Mouse (Mus musculus) lung, embryonic 15.5 days (tissue): ENCODE measurements around the gene Runx1. TPM values are rescaled to one million over a fixed set of nuclear protein-coding genes. Genes with fewer than 3 reads are reported as not detected.
A peak's percentile ranks its signal among the peaks of the same experiment; 100 is the strongest.

Experiments
- ATAC-seq: fragments of 200-750 bp; cut with Nextera tagmentation; 2 replicates; pipeline ENCODE4 v1.8.0; 2017; ENCODE audit warnings: moderate number of reproducible peaks, borderline replicate concordance; ENCODE audit not compliant: low FRiP score, low TSS enrichment; ENCODE audit errors: extremely low read depth
- H3K27ac ChIP-seq: fragments of 300-500 bp; sonication (generic); 2 replicates; pipeline ENCODE4 v1.5.1; 2015; ENCODE audit warnings: moderate library complexity, mild to moderate bottlenecking, inconsistent platforms
- H3K27me3 ChIP-seq: fragments of 300-500 bp; sonication (generic); 2 replicates; pipeline ENCODE4 v1.6.1; 2015; ENCODE audit warnings: inconsistent platforms
- H3K36me3 ChIP-seq: fragments of 300-500 bp; sonication (generic); 2 replicates; pipeline ENCODE4 v1.6.1; 2015; ENCODE audit warnings: inconsistent platforms
- H3K4me1 ChIP-seq: fragments of 300-500 bp; sonication (generic); 2 replicates; pipeline ENCODE4 v1.6.1; 2015; ENCODE audit warnings: inconsistent platforms
- H3K4me2 ChIP-seq: fragments of 300-500 bp; sonication (generic); 2 replicates; pipeline ENCODE4 v1.6.1; 2015; ENCODE audit warnings: inconsistent platforms, mild to moderate bottlenecking, moderate library complexity
- H3K4me3 ChIP-seq: fragments of 300-500 bp; sonication (generic); 2 replicates; pipeline ENCODE4 v1.5.1; 2015; ENCODE audit warnings: mild to moderate bottlenecking, inconsistent platforms
- H3K9ac ChIP-seq: fragments of 300-500 bp; sonication (generic); 2 replicates; pipeline ENCODE4 v1.6.1; 2015; ENCODE audit warnings: inconsistent platforms
- H3K9me3 ChIP-seq: fragments of 300-500 bp; sonication (generic); 2 replicates; pipeline ENCODE4 v1.6.1; 2016; ENCODE audit warnings: inconsistent platforms
- WGBS: fragments of 180-500 bp; shearing (Covaris S2); methylation state at CpG from one replicate; pipeline ENCODE4 v1.1.7; 2015; 5-methylcytosine and 5-hydroxymethylcytosine counted together
- polyA plus RNA-seq: library from polyadenylated mRNA; unstranded; fragments of >200 nt; fragmentation: Nextera tagmentation; extraction: Ambion mirVana; gene quantifications from 2 replicates; pipeline ENCODE4 v1.2.1, GENCODE M21; 2015

Gene Runx1
- polyA plus RNA-seq, 1 experiment from 2014 or later = 10.6 TPM

DNA sequence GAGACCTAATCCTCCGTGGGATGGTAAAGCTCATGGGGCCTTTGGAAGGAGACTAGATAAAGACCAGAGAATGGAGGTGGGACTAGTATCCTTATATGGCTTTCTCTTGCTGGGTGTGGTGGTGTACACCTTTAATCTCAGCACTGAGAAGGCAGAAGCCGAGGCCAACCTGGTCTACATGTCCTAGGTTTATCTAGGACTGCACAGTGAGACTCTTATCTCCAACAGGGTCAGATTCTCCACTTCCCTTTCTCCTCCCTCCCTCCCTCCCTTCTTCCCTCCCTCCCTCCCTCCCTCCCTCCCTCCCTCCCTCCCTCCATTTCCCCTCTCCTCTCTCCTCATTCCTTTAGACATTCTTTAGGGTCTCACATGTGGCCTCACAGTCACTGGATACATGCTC is 118.8 kb downstream of the Runx1 start:
- no peak for ATAC-seq
- Histone ChIP-seq H3K4me1 (peaks cover 12% of the 10 kb centered on the region), H3K9ac (no peak overlapping the region), H3K4me2 (no peak overlapping the region), H3K9me3 (no peaks in the 10 kb centered on the region), H3K4me3 (no peak overlapping the region), H3K36me3 (no peaks in the 10 kb centered on the region), H3K27me3 (no peaks in the 10 kb centered on the region), H3K27ac (no peak overlapping the region)
- 68% methylated on average over 2 of the region's 2 CpGs for WGBS

GRCm38 (mm10) chr16:92705564-92706458 is 120.1 kb downstream of the Runx1 start:
- no peaks in the 10 kb centered on the region for H3K9me3 ChIP-seq
- H3K4me3 ChIP-seq = no peak overlapping the region
- H3K4me1 ChIP-seq = peaks cover 12% of the 10 kb centered on the region
- H3K9ac ChIP-seq = no peak overlapping the region
- WGBS = 34% methylated on average over 7 of the region's 7 CpGs
- ATAC-seq = 0 out of 2 replicates have a peak, but pooled peaks have one; percentile 21
- peaks cover 2% of the 10 kb centered on the region; the same call in 1 of the 2 replicates for H3K27me3 ChIP-seq
- H3K27ac ChIP-seq = peak overlapping the region; percentile 39
- H3K36me3 ChIP-seq = no peaks in the 10 kb centered on the region
- no peak overlapping the region for H3K4me2 ChIP-seq

DNA sequence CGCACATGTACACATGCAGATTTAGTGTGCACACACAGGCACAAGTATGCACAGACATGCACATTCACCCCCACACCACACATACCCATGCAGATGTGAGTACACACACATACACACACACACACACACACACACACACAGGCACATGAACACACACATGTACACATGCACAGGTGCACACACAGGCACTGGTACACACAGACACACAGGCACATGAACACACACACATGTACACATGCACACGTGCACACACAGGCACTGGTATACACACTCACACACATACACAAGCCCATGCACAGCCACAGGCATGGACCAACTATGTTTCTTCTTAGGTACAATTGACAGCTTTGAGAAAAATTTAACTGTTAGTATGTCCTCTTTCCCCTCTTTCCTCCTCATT is 122.1 kb downstream of the Runx1 start:
- ATAC-seq = no peak
- H3K4me1 ChIP-seq = peaks cover 24% of the 10 kb centered on the region
- H3K4me3 ChIP-seq = no peak overlapping the region
- no peak overlapping the region for H3K4me2 ChIP-seq
- no peak overlapping the region for H3K9ac ChIP-seq
- 94% methylated on average over 2 of the region's 2 CpGs for WGBS
- peaks cover 14% of the 10 kb centered on the region for H3K27me3 ChIP-seq
- H3K9me3 ChIP-seq = no peaks in the 10 kb centered on the region
- H3K36me3 ChIP-seq = no peaks in the 10 kb centered on the region
- no peak overlapping the region for H3K27ac ChIP-seq

GRCm38 (mm10) chr16:92699531-92700397 is 126.2 kb downstream of the Runx1 start:
- Histone ChIP-seq H3K4me2 (peak overlapping the region; percentile 88), H3K4me1 (peaks cover 29% of the 10 kb centered on the region), H3K4me3 (peak overlapping the region; percentile 8), H3K9me3 (no peaks in the 10 kb centered on the region), H3K9ac (no peak overlapping the region), H3K27ac (no peak overlapping the region), H3K27me3 (peaks cover 21% of the 10 kb centered on the region), H3K36me3 (no peaks in the 10 kb centered on the region)
- 5% methylated on average over 27 of the region's 27 CpGs for WGBS
- ATAC-seq = no peak

DNA sequence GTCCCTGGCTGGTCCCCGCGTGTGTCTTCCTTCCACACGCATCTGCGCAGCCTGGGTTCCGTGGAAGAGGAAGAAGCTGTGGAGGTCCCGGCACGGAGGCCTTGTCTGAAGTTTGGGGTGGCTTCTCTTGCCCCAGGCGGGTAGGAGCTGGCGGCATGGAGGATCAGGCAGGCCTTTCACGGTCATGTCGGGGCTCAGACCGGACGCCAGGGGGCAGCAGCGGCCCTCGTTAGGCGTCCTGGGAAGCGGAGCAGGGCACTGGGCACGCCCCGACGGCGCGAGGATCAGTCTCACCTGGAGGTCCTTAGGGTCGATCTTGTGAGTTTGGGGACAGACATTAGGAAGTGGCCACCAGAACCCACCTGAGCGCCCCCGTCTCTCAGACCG is 127.3 kb downstream of the Runx1 start:
- Histone ChIP-seq H3K27me3 (peaks cover 27% of the 10 kb centered on the region), H3K36me3 (no peaks in the 10 kb centered on the region), H3K4me3 (peak overlapping the region; percentile 58), H3K4me2 (peak overlapping the region; percentile 88), H3K4me1 (peaks cover 31% of the 10 kb centered on the region), H3K9ac (peak overlapping the region; percentile 62), H3K27ac (peak overlapping the region; percentile 83), H3K9me3 (no peaks in the 10 kb centered on the region)
- WGBS = 0% methylated on average over 26 of the region's 26 CpGs
- peak; percentile 69; the same call in 1 of the 2 replicates for ATAC-seq

DNA sequence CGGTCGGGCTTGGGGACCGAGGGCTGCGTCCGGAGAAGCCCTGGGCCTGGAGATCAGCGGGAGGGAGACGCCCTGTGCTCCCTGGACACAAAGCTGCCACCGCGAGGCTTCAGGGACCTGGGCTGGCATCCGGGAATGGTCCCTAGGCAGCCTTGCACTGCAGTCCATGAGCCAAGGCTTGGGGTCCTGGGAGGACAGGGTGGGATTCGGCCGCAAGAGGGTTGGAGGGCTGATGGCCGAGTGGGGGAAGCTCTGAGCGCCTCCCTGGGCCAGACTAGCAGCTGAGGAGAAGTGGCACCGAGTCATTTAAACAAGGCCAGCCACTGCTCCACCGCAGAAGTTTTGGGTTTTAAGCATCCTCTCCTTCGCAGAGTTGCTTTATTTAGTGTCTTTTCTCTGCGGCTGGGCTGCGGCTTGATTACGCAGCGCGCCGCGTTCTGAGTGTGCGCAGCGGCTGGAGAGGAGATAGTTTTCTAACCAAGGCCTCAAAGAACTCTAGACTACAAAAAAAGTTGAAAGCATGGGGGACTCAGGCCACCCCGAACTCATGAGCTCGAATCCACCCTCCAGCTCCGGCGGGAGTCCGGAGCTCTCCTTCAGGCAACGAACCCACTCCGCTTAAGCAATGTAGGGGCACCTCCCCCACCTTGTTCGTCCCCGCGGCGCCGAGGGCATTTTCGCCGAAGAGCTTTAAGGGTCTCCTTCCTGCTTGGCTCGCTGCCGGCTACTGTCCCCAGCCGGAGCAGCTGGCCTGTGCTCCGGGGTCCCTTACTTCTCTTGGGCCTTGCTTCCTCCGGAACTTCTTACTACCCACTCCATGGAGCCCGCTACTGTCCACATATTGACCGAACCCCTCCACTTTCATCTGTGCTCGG is 128.0 kb downstream of the Runx1 start:
- Histone ChIP-seq H3K4me3 (peak overlapping the region; percentile 58), H3K4me1 (peaks cover 31% of the 10 kb centered on the region), H3K9me3 (no peaks in the 10 kb centered on the region), H3K9ac (peak overlapping the region; percentile 62), H3K4me2 (peak overlapping the region; percentile 88), H3K36me3 (no peaks in the 10 kb centered on the region), H3K27ac (peak overlapping the region; percentile 83), H3K27me3 (peaks cover 31% of the 10 kb centered on the region)
- ATAC-seq = peak; percentile 56
- WGBS = under 1% methylated on average over 44 of the region's 48 CpGs

DNA sequence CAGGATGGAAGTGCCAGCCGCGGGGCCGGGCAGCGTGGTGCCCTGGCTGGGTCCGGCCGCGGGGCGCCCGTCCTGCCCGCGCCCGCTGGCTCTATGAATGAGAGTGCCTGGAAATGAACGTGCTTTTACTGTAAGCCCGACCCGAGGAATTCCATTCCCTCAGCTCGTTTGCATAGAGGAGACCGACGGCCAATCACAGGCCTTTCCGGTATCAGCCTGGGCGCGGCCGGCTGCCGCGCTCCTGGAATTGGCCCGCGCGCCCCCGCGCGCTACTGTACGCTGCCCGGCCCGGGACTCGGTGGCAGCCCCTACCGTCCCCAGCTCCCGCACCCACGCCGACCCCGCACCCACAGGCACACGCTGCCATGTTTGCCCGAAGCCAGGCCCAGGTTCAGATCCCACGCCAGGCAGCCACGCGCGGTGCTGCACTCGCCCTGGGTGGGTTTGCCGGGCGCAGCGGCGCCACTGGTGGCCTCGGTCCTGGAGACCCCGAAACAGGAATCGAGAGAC is 128.7 kb downstream of the Runx1 start:
- Histone ChIP-seq H3K9ac (peak overlapping the region; percentile 62), H3K27me3 (peaks cover 35% of the 10 kb centered on the region), H3K27ac (peak overlapping the region; percentile 83), H3K4me3 (peak overlapping the region; percentile 58), H3K4me2 (peak overlapping the region; percentile 88), H3K36me3 (no peaks in the 10 kb centered on the region), H3K9me3 (no peaks in the 10 kb centered on the region), H3K4me1 (peaks cover 31% of the 10 kb centered on the region)
- ATAC-seq = peak; percentile 94
- WGBS = under 1% methylated on average over 53 of the region's 53 CpGs

GRCm38 (mm10) chr16:92696411-92697015 is 129.4 kb downstream of the Runx1 start:
- peaks cover 37% of the 10 kb centered on the region for H3K27me3 ChIP-seq
- WGBS = under 1% methylated on average over 24 of the region's 24 CpGs
- H3K4me1 ChIP-seq = peaks cover 31% of the 10 kb centered on the region

GRCm38 (mm10) chr16:92695981-92696380 is 130.0 kb downstream of the Runx1 start:
- Histone ChIP-seq H3K4me2 (peak overlapping the region; percentile 88), H3K4me1 (peaks cover 31% of the 10 kb centered on the region), H3K9ac (peak overlapping the region; percentile 54), H3K27ac (no peak overlapping the region), H3K4me3 (peak overlapping the region; percentile 58), H3K9me3 (no peaks in the 10 kb centered on the region), H3K27me3 (peaks cover 39% of the 10 kb centered on the region), H3K36me3 (no peaks in the 10 kb centered on the region)
- WGBS = 5% methylated on average over 12 of the region's 12 CpGs
- no peak for ATAC-seq

More at GRCm38 (mm10) chr16:92696411-92697015, 129.4 kb downstream of the Runx1 start:
- no peaks in the 10 kb centered on the region for H3K9me3 ChIP-seq
- ATAC-seq = no peak
- H3K36me3 ChIP-seq = no peaks in the 10 kb centered on the region
- H3K27ac ChIP-seq = peak overlapping the region; percentile 58; the same call in 1 of the 2 replicates
- H3K4me3 ChIP-seq = peak overlapping the region; percentile 58
- H3K4me2 ChIP-seq = peak overlapping the region; percentile 88
- peak overlapping the region; percentile 55 for H3K9ac ChIP-seq

DNA sequence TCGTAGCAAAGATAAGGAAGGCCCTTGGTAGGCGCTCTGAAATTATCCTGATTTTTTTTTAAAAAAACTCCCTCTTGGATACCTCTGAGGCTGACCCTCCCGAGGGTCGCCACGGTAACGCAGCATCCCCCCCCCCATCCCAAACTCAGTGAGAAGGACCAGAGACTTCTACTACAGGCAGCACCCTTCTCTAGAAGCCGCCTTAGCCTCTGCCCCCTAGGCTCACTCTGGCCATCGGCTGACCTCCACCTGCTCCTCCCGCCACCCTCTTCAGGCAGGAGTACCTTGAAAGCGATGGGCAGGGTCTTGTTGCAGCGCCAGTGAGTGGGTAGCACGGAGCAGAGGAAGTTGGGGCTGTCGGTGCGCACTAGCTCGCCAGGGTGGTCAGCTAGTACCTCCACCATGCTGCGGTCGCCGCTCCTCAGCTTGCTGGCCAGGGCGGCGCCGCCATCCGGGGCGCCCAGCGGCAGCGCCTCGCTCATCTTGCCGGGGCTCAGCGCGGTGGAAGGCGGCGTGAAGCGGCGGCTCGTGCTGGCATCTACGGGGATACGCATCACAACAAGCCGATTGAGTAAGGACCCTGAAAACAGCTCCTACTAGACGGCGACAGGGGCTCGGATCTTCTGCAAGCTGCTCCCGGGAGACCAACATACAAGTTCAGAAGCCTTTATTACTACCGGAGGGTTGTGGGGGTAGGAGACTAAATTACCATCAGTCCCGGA is 130.6 kb downstream of the Runx1 start:
- no peak for ATAC-seq
- Histone ChIP-seq H3K9me3 (no peaks in the 10 kb centered on the region), H3K9ac (peak overlapping the region; percentile 54), H3K4me1 (peaks cover 31% of the 10 kb centered on the region), H3K27ac (no peak overlapping the region), H3K4me3 (peak overlapping the region; percentile 58), H3K36me3 (no peaks in the 10 kb centered on the region), H3K4me2 (peak overlapping the region; percentile 88), H3K27me3 (peaks cover 34% of the 10 kb centered on the region)
- WGBS = under 1% methylated on average over 43 of the region's 43 CpGs
